Mouse (Mus musculus): ENCODE data around the gene Rftn1. TPM values are rescaled to one million over a fixed set of nuclear protein-coding genes. Genes with fewer than 3 reads are reported as not detected.

Gene Rftn1
- polyA plus RNA-seq, 1 experiment from 2014 or later: 9.0 TPM

GRCm38 (mm10) chr17:50142553-50142952 is 47.9 kb downstream of the Rftn1 start:
- H3K27ac ChIP-seq (ENCODE audit: low read length): no peak overlapping the region
- H3K27me3 ChIP-seq (replicated peaks; ENCODE audit: control insufficient read depth, insufficient read depth, low read length): no peaks in the 10 kb centered on the region
- 76% methylated on average over 8 of the region's 8 CpGs for WGBS
- no peaks in the 10 kb centered on the region for H3K36me3 ChIP-seq (ENCODE audit: control insufficient read depth, insufficient read depth, low read length)
- H3K4me1 ChIP-seq (ENCODE audit: control insufficient read depth, insufficient read depth, low read length): no peaks in the 10 kb centered on the region
- no peak overlapping the region for H3K4me3 ChIP-seq (ENCODE audit: low read length)
- no peak overlapping the region for H3K4me2 ChIP-seq (ENCODE audit: low read depth, low read length)
- no peaks in the 10 kb centered on the region for H3K9me3 ChIP-seq (ENCODE audit: control insufficient read depth, low read length)
- H3K9ac ChIP-seq (ENCODE audit: low read depth, low read length): no peak overlapping the region
- no peak for ATAC-seq

GRCm38 (mm10) chr17:50142151-50142550 is 48.3 kb downstream of the Rftn1 start:
- Histone ChIP-seq H3K9ac (ENCODE audit: low read depth, low read length) (no peak overlapping the region), H3K4me1 (ENCODE audit: control insufficient read depth, insufficient read depth, low read length) (no peaks in the 10 kb centered on the region), H3K27ac (ENCODE audit: low read length) (no peak overlapping the region), H3K36me3 (ENCODE audit: control insufficient read depth, insufficient read depth, low read length) (no peaks in the 10 kb centered on the region), H3K27me3 (replicated peaks; ENCODE audit: control insufficient read depth, insufficient read depth, low read length) (no peaks in the 10 kb centered on the region), H3K9me3 (ENCODE audit: control insufficient read depth, low read length) (no peaks in the 10 kb centered on the region), H3K4me2 (ENCODE audit: low read depth, low read length) (no peak overlapping the region), H3K4me3 (ENCODE audit: low read length) (no peak overlapping the region)
- ATAC-seq: no peak
- WGBS: 90% methylated on average over 7 of the region's 7 CpGs

- Histone ChIP-seq H3K36me3 (ENCODE audit: control insufficient read depth, insufficient read depth, low read length) (no peaks in the 10 kb centered on the region), H3K4me1 (ENCODE audit: control insufficient read depth, insufficient read depth, low read length) (no peaks in the 10 kb centered on the region), H3K27me3 (replicated peaks; ENCODE audit: control insufficient read depth, insufficient read depth, low read length) (no peaks in the 10 kb centered on the region), H3K9ac (ENCODE audit: low read depth, low read length) (no peak overlapping the region), H3K27ac (ENCODE audit: low read length) (no peak overlapping the region), H3K4me2 (ENCODE audit: low read depth, low read length) (no peak overlapping the region), H3K9me3 (ENCODE audit: control insufficient read depth, low read length) (no peaks in the 10 kb centered on the region), H3K4me3 (ENCODE audit: low read length) (no peak overlapping the region)
- ATAC-seq: no peak; the same call in 1 of the 2 replicates
- WGBS: 66% methylated on average over 9 of the region's 9 CpGs
These were observed 54.4 kb downstream of the Rftn1 start for GRCm38 (mm10) chr17:50136060-50136459.

- 82% methylated on average over 10 of the region's 10 CpGs for WGBS
These were observed 55.0 kb downstream of the Rftn1 start for GRCm38 (mm10) chr17:50135466-50135865.

GRCm38 (mm10) chr17:50131698-50132097 is 58.8 kb downstream of the Rftn1 start:
- H3K4me1 ChIP-seq (ENCODE audit: control insufficient read depth, insufficient read depth, low read length): no peaks in the 10 kb centered on the region
- H3K9me3 ChIP-seq (ENCODE audit: control insufficient read depth, low read length): no peaks in the 10 kb centered on the region
- no peak overlapping the region for H3K4me3 ChIP-seq (ENCODE audit: low read length)
- no peak overlapping the region for H3K9ac ChIP-seq (ENCODE audit: low read depth, low read length)
- H3K36me3 ChIP-seq (ENCODE audit: control insufficient read depth, insufficient read depth, low read length): no peaks in the 10 kb centered on the region
- H3K27ac ChIP-seq (ENCODE audit: low read length): no peak overlapping the region
- H3K4me2 ChIP-seq (ENCODE audit: low read depth, low read length): no peak overlapping the region
- H3K27me3 ChIP-seq (replicated peaks; ENCODE audit: control insufficient read depth, insufficient read depth, low read length): no peaks in the 10 kb centered on the region
- WGBS: 68% methylated on average over 4 of the region's 4 CpGs
- no peak for ATAC-seq

More at GRCm38 (mm10) chr17:50135466-50135865, 55.0 kb downstream of the Rftn1 start:
- H3K9me3 ChIP-seq (ENCODE audit: control insufficient read depth, low read length): no peaks in the 10 kb centered on the region
- no peaks in the 10 kb centered on the region for H3K27me3 ChIP-seq (replicated peaks; ENCODE audit: control insufficient read depth, insufficient read depth, low read length)
- no peak overlapping the region for H3K9ac ChIP-seq (ENCODE audit: low read depth, low read length)
- ATAC-seq: no peak
- no peak overlapping the region for H3K4me3 ChIP-seq (ENCODE audit: low read length)
- H3K4me2 ChIP-seq (ENCODE audit: low read depth, low read length): no peak overlapping the region
- H3K27ac ChIP-seq (ENCODE audit: low read length): no peak overlapping the region
- no peaks in the 10 kb centered on the region for H3K4me1 ChIP-seq (ENCODE audit: control insufficient read depth, insufficient read depth, low read length)
- no peaks in the 10 kb centered on the region for H3K36me3 ChIP-seq (ENCODE audit: control insufficient read depth, insufficient read depth, low read length)

- WGBS: 84% methylated on average over 4 of the region's 4 CpGs
- H3K36me3 ChIP-seq (ENCODE audit: control insufficient read depth, insufficient read depth, low read length): no peaks in the 10 kb centered on the region
- no peak overlapping the region for H3K9ac ChIP-seq (ENCODE audit: low read depth, low read length)
- ATAC-seq: no peak
- H3K27ac ChIP-seq (ENCODE audit: low read length): no peak overlapping the region
- H3K4me2 ChIP-seq (ENCODE audit: low read depth, low read length): no peak overlapping the region
- no peaks in the 10 kb centered on the region for H3K27me3 ChIP-seq (replicated peaks; ENCODE audit: control insufficient read depth, insufficient read depth, low read length)
- H3K4me1 ChIP-seq (ENCODE audit: control insufficient read depth, insufficient read depth, low read length): no peaks in the 10 kb centered on the region
- no peaks in the 10 kb centered on the region for H3K9me3 ChIP-seq (ENCODE audit: control insufficient read depth, low read length)
- no peak overlapping the region for H3K4me3 ChIP-seq (ENCODE audit: low read length)
These were observed 60.1 kb downstream of the Rftn1 start for GRCm38 (mm10) chr17:50130421-50130820.

GRCm38 (mm10) chr17:50128392-50128791 is 62.1 kb downstream of the Rftn1 start:
- no peaks in the 10 kb centered on the region for H3K4me1 ChIP-seq (ENCODE audit: control insufficient read depth, insufficient read depth, low read length)
- no peaks in the 10 kb centered on the region for H3K9me3 ChIP-seq (ENCODE audit: control insufficient read depth, low read length)
- H3K4me3 ChIP-seq (ENCODE audit: low read length): no peak overlapping the region
- no peaks in the 10 kb centered on the region for H3K36me3 ChIP-seq (ENCODE audit: control insufficient read depth, insufficient read depth, low read length)
- ATAC-seq: no peak
- H3K27me3 ChIP-seq (replicated peaks; ENCODE audit: control insufficient read depth, insufficient read depth, low read length): no peaks in the 10 kb centered on the region
- H3K9ac ChIP-seq (ENCODE audit: low read depth, low read length): no peak overlapping the region
- H3K27ac ChIP-seq (ENCODE audit: low read length): no peak overlapping the region
- 58% methylated on average over 3 of the region's 3 CpGs for WGBS
- no peak overlapping the region for H3K4me2 ChIP-seq (ENCODE audit: low read depth, low read length)

GRCm38 (mm10) chr17:50127045-50127813 is 63.2 kb downstream of the Rftn1 start:
- no peak overlapping the region for H3K4me2 ChIP-seq (ENCODE audit: low read depth, low read length)
- 0 out of 2 replicates have a peak, but pooled peaks cover 2% of the 10 kb centered on the region for H3K27me3 ChIP-seq (replicated peaks; ENCODE audit: control insufficient read depth, insufficient read depth, low read length)
- no peaks in the 10 kb centered on the region for H3K9me3 ChIP-seq (ENCODE audit: control insufficient read depth, low read length)
- no peak for ATAC-seq
- no peak overlapping the region for H3K27ac ChIP-seq (ENCODE audit: low read length)
- H3K4me1 ChIP-seq (ENCODE audit: control insufficient read depth, insufficient read depth, low read length): no peaks in the 10 kb centered on the region
- H3K4me3 ChIP-seq (ENCODE audit: low read length): no peak overlapping the region
- no peaks in the 10 kb centered on the region for H3K36me3 ChIP-seq (ENCODE audit: control insufficient read depth, insufficient read depth, low read length)
- no peak overlapping the region for H3K9ac ChIP-seq (ENCODE audit: low read depth, low read length)
- WGBS: 74% methylated on average over 9 of the region's 9 CpGs

GRCm38 (mm10) chr17:50126545-50126944 is 63.9 kb downstream of the Rftn1 start:
- Histone ChIP-seq H3K36me3 (ENCODE audit: control insufficient read depth, insufficient read depth, low read length) (no peaks in the 10 kb centered on the region), H3K27me3 (replicated peaks; ENCODE audit: control insufficient read depth, insufficient read depth, low read length) (0 out of 2 replicates have a peak, but pooled peaks cover 2% of the 10 kb centered on the region), H3K4me2 (ENCODE audit: low read depth, low read length) (no peak overlapping the region), H3K4me3 (ENCODE audit: low read length) (no peak overlapping the region), H3K9me3 (ENCODE audit: control insufficient read depth, low read length) (no peaks in the 10 kb centered on the region), H3K4me1 (ENCODE audit: control insufficient read depth, insufficient read depth, low read length) (no peaks in the 10 kb centered on the region), H3K9ac (ENCODE audit: low read depth, low read length) (no peak overlapping the region), H3K27ac (ENCODE audit: low read length) (no peak overlapping the region)
- 72% methylated on average over 2 of the region's 2 CpGs for WGBS
- ATAC-seq: no peak

GRCm38 (mm10) chr17:50125900-50126299 is 64.6 kb downstream of the Rftn1 start:
- no peaks in the 10 kb centered on the region for H3K4me1 ChIP-seq (ENCODE audit: control insufficient read depth, insufficient read depth, low read length)
- no peak for ATAC-seq
- H3K27me3 ChIP-seq (replicated peaks; ENCODE audit: control insufficient read depth, insufficient read depth, low read length): 0 out of 2 replicates have a peak, but pooled peaks cover 2% of the 10 kb centered on the region
- no peak overlapping the region for H3K27ac ChIP-seq (ENCODE audit: low read length)
- H3K4me3 ChIP-seq (ENCODE audit: low read length): no peak overlapping the region
- no peak overlapping the region for H3K9ac ChIP-seq (ENCODE audit: low read depth, low read length)
- no peaks in the 10 kb centered on the region for H3K9me3 ChIP-seq (ENCODE audit: control insufficient read depth, low read length)
- H3K36me3 ChIP-seq (ENCODE audit: control insufficient read depth, insufficient read depth, low read length): no peaks in the 10 kb centered on the region
- 72% methylated on average over 5 of the region's 5 CpGs for WGBS
- H3K4me2 ChIP-seq (ENCODE audit: low read depth, low read length): no peak overlapping the region
